Mouse (Mus musculus) A20 (cell line): ENCODE measurements around the gene Rassf5.

Experiments used
- DNase-seq: peaks from one replicate; pipeline ENCODE4 v3.0.0-alpha.2; 2011; ENCODE audit warnings: low read depth, low spot score

The Rassf5 gene

GRCm38 (mm10) chr1:131209971-131210426 lies 35.1 kb downstream of the Rassf5 start:
- DNase-seq: no peak

- DNase-seq: no peak
These were observed 36.3 kb downstream of the Rassf5 start for GRCm38 (mm10) chr1:131208800-131209199.

GRCm38 (mm10) chr1:131208081-131208480 lies 37.0 kb downstream of the Rassf5 start:
- DNase-seq: no peak

- DNase-seq: peak; percentile 59
These were observed 37.5 kb downstream of the Rassf5 start for GRCm38 (mm10) chr1:131207531-131207930.

GRCm38 (mm10) chr1:131206342-131206741 lies 38.7 kb downstream of the Rassf5 start:
- no peak for DNase-seq

- no peak for DNase-seq
These were observed 40.6 kb downstream of the Rassf5 start for GRCm38 (mm10) chr1:131204461-131204860.

- no peak for DNase-seq
These were observed 43.7 kb downstream of the Rassf5 start for GRCm38 (mm10) chr1:131201391-131201790.

GRCm38 (mm10) chr1:131200588-131200987 lies 44.5 kb downstream of the Rassf5 start:
- DNase-seq: no peak

GRCm38 (mm10) chr1:131199976-131200375 lies 45.1 kb downstream of the Rassf5 start:
- DNase-seq: peak; percentile 96

GRCm38 (mm10) chr1:131199118-131199821 lies 45.8 kb downstream of the Rassf5 start:
- peak; percentile 86 for DNase-seq

GRCm38 (mm10) chr1:131198417-131198960 lies 46.6 kb downstream of the Rassf5 start:
- peak; percentile 84 for DNase-seq

- DNase-seq: no peak
These were observed 49.0 kb downstream of the Rassf5 start for GRCm38 (mm10) chr1:131196107-131196506.

- DNase-seq: no peak
These were observed 49.4 kb downstream of the Rassf5 start for GRCm38 (mm10) chr1:131195653-131196052.

- no peak for DNase-seq
These were observed 51.3 kb downstream of the Rassf5 start for GRCm38 (mm10) chr1:131193746-131194145.

GRCm38 (mm10) chr1:131188655-131189054 lies 56.4 kb downstream of the Rassf5 start:
- peak; percentile 57 for DNase-seq

GRCm38 (mm10) chr1:131187856-131188255 lies 57.2 kb downstream of the Rassf5 start:
- no peak for DNase-seq

GRCm38 (mm10) chr1:131186995-131187394 lies 58.1 kb downstream of the Rassf5 start:
- DNase-seq: no peak

- no peak for DNase-seq
These were observed 59.1 kb downstream of the Rassf5 start for GRCm38 (mm10) chr1:131185821-131186506.

GRCm38 (mm10) chr1:131184956-131185660 lies 60.0 kb downstream of the Rassf5 start:
- DNase-seq: no peak

GRCm38 (mm10) chr1:131184253-131184955 lies 60.7 kb downstream of the Rassf5 start:
- no peak for DNase-seq

GRCm38 (mm10) chr1:131183201-131183600 lies 61.9 kb downstream of the Rassf5 start:
- no peak for DNase-seq
